Mouse (Mus musculus) neural tube, embryonic 11.5 days (tissue): ENCODE measurements around the gene Gm11116. TPM values are rescaled to one million over a fixed set of nuclear protein-coding genes. Genes with fewer than 3 reads are reported as not detected.
"Not testable (repeated sequence)": the region's sequence is repeated elsewhere in the genome, so short reads cannot be mapped to it uniquely, and the experiment has no call there.

Experiments used
- ATAC-seq: fragments of 200-750 bp; cut with Nextera tagmentation; 2 replicates; pipeline ENCODE4 v1.8.0; 2017; ENCODE audit warnings: moderate number of reproducible peaks, mild to moderate bottlenecking, moderate TSS enrichment, moderate library complexity; ENCODE audit not compliant: insufficient read depth, low FRiP score, low TSS enrichment
- DNase-seq: peaks from one replicate; pipeline ENCODE4 v3.0.0-alpha.2; 2015; ENCODE audit warnings: low spot score
- H3K27ac ChIP-seq: fragments of 300-500 bp; sonication (generic); 2 replicates; pipeline ENCODE4 v1.5.1; 2014; ENCODE audit warnings: low read depth, mild to moderate bottlenecking, low read length
- H3K27me3 ChIP-seq: fragments of 300-500 bp; sonication (generic); 2 replicates; pipeline ENCODE4 v1.6.1; 2014; ENCODE audit warnings: mild to moderate bottlenecking, low read length, mixed read lengths; ENCODE audit not compliant: control insufficient read depth, insufficient read depth
- H3K36me3 ChIP-seq: fragments of 300-500 bp; sonication (generic); 2 replicates; pipeline ENCODE4 v1.6.1; 2014; ENCODE audit warnings: mild to moderate bottlenecking, low read length, moderate library complexity, mixed read lengths; ENCODE audit not compliant: control insufficient read depth, insufficient read depth
- H3K4me1 ChIP-seq: fragments of 300-500 bp; sonication (generic); 2 replicates; pipeline ENCODE4 v1.6.1; 2014; ENCODE audit warnings: low read length, mixed read lengths; ENCODE audit not compliant: control insufficient read depth, insufficient read depth
- H3K4me2 ChIP-seq: fragments of 300-500 bp; sonication (generic); 2 replicates; pipeline ENCODE4 v1.6.1; 2014; ENCODE audit warnings: low read depth, mild to moderate bottlenecking, moderate library complexity
- H3K4me3 ChIP-seq: fragments of 300-500 bp; sonication (generic); 2 replicates; pipeline ENCODE4 v1.5.1; 2014; ENCODE audit warnings: low read depth, low read length
- H3K9ac ChIP-seq: fragments of 300-500 bp; sonication (generic); 2 replicates; pipeline ENCODE4 v1.6.1; 2014; ENCODE audit warnings: mild to moderate bottlenecking, low read length
- H3K9me3 ChIP-seq: fragments of 300-500 bp; sonication (generic); 2 replicates; pipeline ENCODE4 v1.6.1; 2016; ENCODE audit warnings: low read length; ENCODE audit not compliant: control insufficient read depth
- WGBS: fragments of 180-500 bp; shearing (Covaris S2); extraction: QIAGEN DNeasy Blood & Tissue Kit; methylation state at CpG from one replicate; pipeline ENCODE4 v1.1.7; 2014; 5-methylcytosine and 5-hydroxymethylcytosine counted together
- polyA plus RNA-seq: library from polyadenylated mRNA; unstranded; fragments of >200 nt; fragmentation: Nextera tagmentation; extraction: Ambion mirVana; gene quantifications from 2 replicates; pipeline ENCODE4 v1.2.1, GENCODE M21; 2014

Gm11116 gene
- polyA plus RNA-seq: not detected in 2 replicates

DNA sequence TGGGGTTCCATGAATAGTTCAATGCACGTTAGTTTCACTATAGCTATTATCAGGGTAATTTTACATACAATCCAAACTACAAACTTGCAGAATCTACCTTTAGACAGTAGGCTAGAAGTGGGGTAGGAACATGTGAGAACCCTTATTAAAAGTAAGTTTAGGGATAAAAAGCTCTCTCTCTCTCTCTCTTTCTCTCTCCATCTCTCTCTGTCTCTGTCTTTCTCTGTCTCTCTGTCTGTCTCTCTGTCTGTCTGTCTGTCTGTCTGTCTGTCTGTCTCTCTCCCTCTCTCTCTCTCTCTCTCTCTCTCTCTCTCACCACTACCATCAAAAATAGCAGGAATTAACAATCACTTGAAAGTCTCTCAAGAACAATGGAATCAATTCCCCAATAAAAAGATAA, at the start of gene Gm11116:
Gm11116 (minus strand) TSS at position 101 of the 400 bp plus-strand sequence.
- H3K36me3 ChIP-seq: no peaks in the 10 kb centered on the region
- no peaks in the 10 kb centered on the region for H3K4me1 ChIP-seq
- no peak within 1 kb of the TSS for H3K4me2 ChIP-seq
- DNase-seq: no peak
- no peak within 1 kb of the TSS for H3K9ac ChIP-seq
- ATAC-seq: no peak
- no peaks in the 10 kb centered on the region for H3K27me3 ChIP-seq
- no peaks in the 10 kb centered on the region for H3K9me3 ChIP-seq
- whole genome bisulfite sequencing: 87% methylated on average over 1 of the region's 1 CpGs
- no peak within 1 kb of the TSS for H3K4me3 ChIP-seq
- no peak within 1 kb of the TSS for H3K27ac ChIP-seq

DNA sequence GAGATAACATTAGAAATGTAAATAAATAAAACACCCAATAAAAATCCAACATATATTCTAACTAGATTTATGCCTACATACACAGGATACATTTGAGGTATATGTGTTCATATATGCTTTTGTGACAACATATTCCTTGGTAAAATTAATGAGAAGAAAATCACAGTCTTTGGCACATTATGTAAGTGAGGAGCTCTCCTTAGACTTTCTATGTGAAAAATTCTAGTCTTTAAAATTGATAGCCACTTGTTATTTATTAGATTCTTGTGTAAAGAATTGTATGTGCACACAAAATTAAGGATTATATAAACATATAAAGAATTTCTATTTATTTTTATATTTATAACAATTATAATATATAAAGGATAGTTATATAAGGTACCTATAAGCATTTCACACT, 42.7 kb upstream of the Gm11116 start, which contains the start of gene Gm11115:
Gm11115 (minus strand) TSS at position 101 of the 400 bp plus-strand sequence.
- no peak within 1 kb of the TSS for H3K4me2 ChIP-seq
- H3K36me3 ChIP-seq: no peaks in the 10 kb centered on the region
- no peaks in the 10 kb centered on the region for H3K27me3 ChIP-seq
- no peaks in the 10 kb centered on the region for H3K9me3 ChIP-seq
- no peak within 1 kb of the TSS for H3K4me3 ChIP-seq
- ATAC-seq (no peak), DNase-seq (no peak)
- H3K27ac ChIP-seq: no peak within 1 kb of the TSS
- no peak within 1 kb of the TSS for H3K9ac ChIP-seq
- H3K4me1 ChIP-seq: no peaks in the 10 kb centered on the region

DNA sequence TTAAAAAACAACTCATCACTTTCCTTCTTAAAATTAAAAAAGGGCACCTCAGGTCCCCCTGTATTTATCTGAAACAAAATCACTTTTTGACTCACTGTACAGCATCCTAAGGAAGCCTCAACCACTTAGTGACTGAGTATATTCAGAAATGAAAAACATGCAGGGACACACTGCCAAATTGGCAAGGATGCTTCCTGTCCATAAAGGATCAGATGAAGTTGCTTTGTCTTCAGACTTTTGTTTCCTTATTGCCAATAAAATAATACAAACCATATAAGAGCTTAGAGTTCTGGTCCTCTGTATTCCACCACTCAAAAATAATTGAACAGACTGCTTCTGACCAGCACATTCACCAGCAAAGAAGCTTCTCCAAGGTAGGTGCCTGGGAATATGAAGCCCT, 25.1 kb downstream of the Gm11116 start, which contains the start of gene Smr2:
Smr2 (plus strand) TSS at position 301 of the 400 bp plus-strand sequence.
- H3K27ac ChIP-seq, H3K27me3 ChIP-seq, H3K4me1 ChIP-seq, H3K9me3 ChIP-seq, H3K4me3 ChIP-seq, DNase-seq, H3K4me2 ChIP-seq, ATAC-seq, H3K36me3 ChIP-seq, H3K9ac ChIP-seq: not testable (repeated sequence)

Other genes with a start within 250 kb of the Gm11116 start
- gene Odam, start 226.5 kb downstream of the Gm11116 start, polyA plus RNA-seq: not detected in 2 replicates
- gene Csn3, start 186.0 kb downstream of the Gm11116 start, polyA plus RNA-seq: 1.0 TPM in 1 of 2 replicates, not detected in the other
- gene 2310003L06Rik, start 142.1 kb downstream of the Gm11116 start, polyA plus RNA-seq: not detected in 2 replicates
- not detected in 2 replicates for gene Gm28434, start 142.0 kb downstream of the Gm11116 start, polyA plus RNA-seq
- gene Cabs1, start 132.1 kb downstream of the Gm11116 start, polyA plus RNA-seq: not detected in 2 replicates
- not detected in 2 replicates for gene Smr3a, start 109.0 kb downstream of the Gm11116 start, polyA plus RNA-seq
- not detected in 2 replicates for gene Smr2, start 25.0 kb downstream of the Gm11116 start, polyA plus RNA-seq
- not detected in 2 replicates for gene Gm11115, start 42.6 kb upstream of the Gm11116 start, polyA plus RNA-seq
- gene Gm7714, start 157.4 kb upstream of the Gm11116 start, polyA plus RNA-seq: not detected in 2 replicates
- not detected in 2 replicates for gene Prol1, start 205.8 kb upstream of the Gm11116 start, polyA plus RNA-seq